Mouse (Mus musculus) right cerebral cortex, adult 18-20 months (tissue): ENCODE results near the gene Gm21913.
"Not testable (repeated sequence)": the region's sequence is repeated elsewhere in the genome, so short reads cannot be mapped to it uniquely, and the experiment has no call there.

ENCODE experiments used
- DNase-seq: peaks from one replicate; pipeline ENCODE4 v3.0.0; 2022; ENCODE audit warnings: mixed read lengths

Gene Gm21913

DNA sequence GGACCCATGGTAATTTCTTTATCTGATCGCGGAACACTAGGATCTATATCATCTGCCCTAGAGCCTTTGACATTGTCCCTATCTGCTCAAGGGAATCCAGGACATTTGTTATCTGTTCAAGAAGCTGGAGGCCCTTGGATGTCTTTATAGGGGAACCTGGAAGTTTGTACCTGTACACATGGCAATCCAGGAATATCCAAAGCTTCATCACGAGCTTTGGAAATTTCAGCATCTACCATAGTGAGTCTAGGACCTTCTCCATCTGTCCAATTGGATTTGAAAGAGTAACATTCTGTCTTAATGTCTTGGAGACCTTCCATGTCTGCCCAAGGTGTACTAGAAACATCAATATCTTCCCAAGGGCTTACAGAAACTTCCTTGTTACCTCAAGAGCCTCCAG lies at the start of gene Gm21913:
Gene Gm21913, plus strand, starts transcription at position 301 of the 400 bp plus-strand sequence.
- not testable (repeated sequence) for DNase-seq
